Mouse (Mus musculus): ENCODE measurements around the gene Arpc1b.
A peak's percentile ranks its signal among the peaks of the same experiment; 100 is the strongest.
"Not testable (repeated sequence)": the region's sequence is repeated elsewhere in the genome, so short reads cannot be mapped to it uniquely, and the experiment has no call there.

Gene Arpc1b

GRCm38 (mm10) chr5:145114071-145114605 is at the start of gene Arpc1b:
Gene Arpc1b, plus strand, starts transcription at chr5:145114215.
- peak; percentile 68 for DNase-seq (ENCODE audit: low spot score)

GRCm38 (mm10) chr5:145064765-145065340 is 49.2 kb upstream of the Arpc1b start:
- DNase-seq (ENCODE audit: low spot score), result no peak

- no peak for DNase-seq (ENCODE audit: low spot score)
Observed at GRCm38 (mm10) chr5:145068863-145069262, 45.2 kb upstream of the Arpc1b start.

GRCm38 (mm10) chr5:145069707-145070106 is 44.3 kb upstream of the Arpc1b start:
- peak; percentile 12 for DNase-seq (ENCODE audit: low spot score)

GRCm38 (mm10) chr5:145071342-145071741 is 42.7 kb upstream of the Arpc1b start:
- no peak for DNase-seq (ENCODE audit: low spot score)

GRCm38 (mm10) chr5:145075081-145075480 is 38.9 kb upstream of the Arpc1b start:
- DNase-seq (ENCODE audit: low spot score), result no peak

- DNase-seq (ENCODE audit: low spot score), result no peak
Observed at GRCm38 (mm10) chr5:145081866-145082613, 32.0 kb upstream of the Arpc1b start.

- DNase-seq (ENCODE audit: low spot score), result not testable (repeated sequence)
Observed at GRCm38 (mm10) chr5:145083201-145083600, 30.8 kb upstream of the Arpc1b start.

- peak; percentile 88 for DNase-seq (ENCODE audit: low spot score)
Observed at GRCm38 (mm10) chr5:145083632-145084451, 30.2 kb upstream of the Arpc1b start, which contains the start of the genes Arpc1a and Kpna7. Gene Arpc1a, plus strand, starts transcription at chr5:145083830. Gene Kpna7, minus strand, starts transcription at chr5:145084030.

GRCm38 (mm10) chr5:145084822-145085221 is 29.2 kb upstream of the Arpc1b start:
- no peak for DNase-seq (ENCODE audit: low spot score)

- DNase-seq (ENCODE audit: low spot score), result no peak
Observed at GRCm38 (mm10) chr5:145088186-145088585, 25.8 kb upstream of the Arpc1b start.

- DNase-seq (ENCODE audit: low spot score), result no peak
Observed at GRCm38 (mm10) chr5:145089878-145090277, 24.1 kb upstream of the Arpc1b start.

- DNase-seq (ENCODE audit: low spot score), result no peak
Observed at GRCm38 (mm10) chr5:145096195-145096594, 17.8 kb upstream of the Arpc1b start.

- no peak for DNase-seq (ENCODE audit: low spot score)
Observed at GRCm38 (mm10) chr5:145098340-145098821, 15.6 kb upstream of the Arpc1b start.

- DNase-seq (ENCODE audit: low spot score), result no peak
Observed at GRCm38 (mm10) chr5:145100960-145101359, 13.1 kb upstream of the Arpc1b start.

GRCm38 (mm10) chr5:145101451-145101850 is 12.6 kb upstream of the Arpc1b start:
- not testable (repeated sequence) for DNase-seq (ENCODE audit: low spot score)

- no peak for DNase-seq (ENCODE audit: low spot score)
Observed at GRCm38 (mm10) chr5:145102706-145103105, 11.3 kb upstream of the Arpc1b start.

GRCm38 (mm10) chr5:145104328-145104727 is 9.7 kb upstream of the Arpc1b start:
- DNase-seq (ENCODE audit: low spot score), result no peak

- DNase-seq (ENCODE audit: low spot score), result no peak
Observed at GRCm38 (mm10) chr5:145105694-145106275, 8.2 kb upstream of the Arpc1b start.

GRCm38 (mm10) chr5:145110401-145110800 is 3.6 kb upstream of the Arpc1b start:
- DNase-seq (ENCODE audit: low spot score), result peak; percentile 44

GRCm38 (mm10) chr5:145112566-145112965 is 1.4 kb upstream of the Arpc1b start:
- no peak for DNase-seq (ENCODE audit: low spot score)

- no peak for DNase-seq (ENCODE audit: low spot score)
Observed at GRCm38 (mm10) chr5:145113416-145113815, 599 bp upstream of the Arpc1b start.

Measured in ovary, adult 18-20 months (tissue).